Mouse (Mus musculus): ENCODE results near the gene E130114P18Rik.

Gene E130114P18Rik

GRCm38 (mm10) chr4:97695414-97696040 lies 82.4 kb downstream of the E130114P18Rik start:
- peak; percentile 70 for DNase-seq (ENCODE audit: low read depth, low spot score)

GRCm38 (mm10) chr4:97693931-97694330 lies 83.9 kb downstream of the E130114P18Rik start:
- no peak for DNase-seq (ENCODE audit: low read depth, low spot score)

- no peak for DNase-seq (ENCODE audit: low read depth, low spot score)
Observed at GRCm38 (mm10) chr4:97693054-97693453, 84.8 kb downstream of the E130114P18Rik start.

DNA sequence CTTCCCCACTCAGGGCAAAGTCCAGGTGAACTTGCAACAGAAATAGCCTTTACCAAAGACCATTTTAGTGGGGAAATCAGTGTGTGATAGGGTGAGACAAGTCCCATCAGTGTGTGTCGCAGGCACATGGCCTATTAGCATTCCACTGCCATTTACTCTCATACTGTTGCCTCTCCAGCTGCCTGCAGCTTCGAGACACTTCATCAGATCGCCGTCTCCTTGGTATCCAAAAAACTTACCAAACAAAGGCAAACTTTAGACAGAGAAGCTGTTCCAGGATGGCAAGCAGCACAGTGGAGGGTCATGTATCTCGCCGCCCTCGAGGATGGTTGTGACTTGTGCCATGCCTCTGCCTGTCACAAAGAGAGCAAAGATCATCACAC lies 87.5 kb downstream of the E130114P18Rik start:
- DNase-seq (ENCODE audit: low read depth, low spot score), result no peak

DNA sequence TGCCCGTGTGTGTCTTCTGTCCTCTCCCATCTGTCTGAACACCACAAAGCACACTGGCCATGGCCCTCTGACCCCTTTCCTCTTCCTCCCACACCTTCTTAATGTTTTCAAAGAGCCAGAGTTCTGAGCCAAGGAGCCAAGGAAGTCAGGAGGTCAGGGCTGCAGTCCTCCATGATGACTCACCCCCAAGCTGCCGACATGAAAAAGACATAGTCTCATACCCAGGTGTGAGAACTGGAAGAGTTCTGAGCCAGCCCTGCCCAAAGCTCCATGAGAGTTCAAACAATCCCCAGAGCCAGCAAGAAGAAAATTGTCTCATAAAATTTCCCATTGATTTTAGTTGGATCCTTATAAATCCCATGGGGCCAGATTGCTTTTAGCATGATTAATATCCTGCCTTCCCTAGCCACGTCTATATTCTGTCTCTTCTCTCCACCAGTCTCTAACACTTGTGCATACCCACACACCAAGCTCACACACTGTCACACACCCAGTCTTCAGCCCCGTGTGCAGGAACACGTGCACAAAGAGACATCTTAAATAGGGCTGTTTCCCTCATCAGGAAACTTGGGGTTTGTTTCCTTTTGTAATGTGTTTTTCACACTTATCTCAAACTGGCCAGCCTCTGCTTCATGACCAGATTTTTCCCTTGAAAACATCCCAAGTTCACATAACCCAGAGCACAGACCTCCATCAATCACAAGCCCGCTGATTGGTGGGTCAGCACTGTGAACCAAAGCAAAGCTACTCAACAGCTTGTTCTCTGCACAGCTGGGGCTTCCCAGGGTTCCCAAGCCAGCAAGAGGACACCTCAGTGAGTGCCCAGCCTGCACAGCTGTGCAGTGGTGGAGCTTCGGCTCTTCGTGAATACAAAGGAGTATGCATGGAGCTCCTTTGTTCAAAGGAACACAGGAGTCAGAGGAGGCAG lies 88.2 kb downstream of the E130114P18Rik start:
- peak; percentile 33 for DNase-seq (ENCODE audit: low read depth, low spot score)

- no peak for DNase-seq (ENCODE audit: low read depth, low spot score)
Observed at GRCm38 (mm10) chr4:97686020-97686419, 91.9 kb downstream of the E130114P18Rik start.

DNA sequence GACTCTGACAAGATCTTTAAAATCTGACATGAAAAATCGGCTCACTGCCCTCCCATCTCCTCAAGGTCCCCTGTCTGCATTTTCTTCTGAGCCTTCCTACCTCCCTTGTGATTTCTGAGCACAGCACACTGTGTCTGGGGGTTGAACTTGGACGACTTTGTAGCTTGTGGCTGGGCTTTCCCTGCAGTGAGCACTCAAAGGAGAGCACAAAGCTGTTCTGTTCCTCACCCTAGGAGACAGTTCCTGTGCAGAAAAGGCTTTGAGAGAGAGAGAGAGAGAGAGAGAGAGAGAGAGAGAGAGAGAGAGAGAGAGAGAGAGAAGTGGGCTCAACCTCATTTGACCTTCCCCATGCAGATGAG lies 101.3 kb downstream of the E130114P18Rik start:
- DNase-seq (ENCODE audit: low read depth, low spot score), result no peak

DNA sequence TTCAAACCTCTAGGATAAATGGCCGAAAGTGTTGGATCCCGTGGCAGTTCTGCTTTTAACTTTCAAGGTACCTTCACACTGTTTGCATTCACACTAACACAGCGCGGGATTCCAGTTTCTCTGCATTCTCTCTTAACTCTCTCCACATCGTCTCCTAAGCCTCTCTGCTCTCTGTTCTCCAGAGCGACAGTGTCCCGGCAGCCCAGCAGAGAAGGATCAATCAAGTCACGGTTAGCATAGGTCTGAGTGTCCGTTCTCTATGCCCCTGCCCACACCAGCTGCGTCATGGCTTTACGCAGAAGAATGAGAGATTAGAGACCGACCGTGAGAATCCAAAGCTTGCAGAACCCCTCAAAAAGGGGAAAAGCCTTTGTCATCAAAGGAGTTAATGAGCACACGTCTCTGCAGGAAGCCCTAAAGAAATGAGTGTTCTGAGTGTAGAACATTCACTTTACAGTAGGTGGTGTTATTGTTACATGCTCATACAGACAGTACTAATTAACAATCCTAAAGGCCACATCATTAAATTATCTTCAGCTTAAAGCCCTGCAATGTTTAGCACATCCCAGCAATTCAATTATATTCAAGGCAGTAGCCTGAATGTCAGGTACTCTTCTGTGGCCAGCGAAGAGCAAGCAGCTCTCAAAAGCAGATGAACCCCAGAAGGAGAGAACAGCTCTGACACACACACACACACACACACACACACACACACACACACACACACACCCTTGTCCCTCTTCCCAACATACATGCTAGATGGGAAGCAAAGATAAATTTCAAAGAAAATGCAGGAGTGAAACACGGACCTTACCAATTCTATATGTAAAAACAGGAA lies 101.9 kb downstream of the E130114P18Rik start:
- DNase-seq (ENCODE audit: low read depth, low spot score), result no peak

GRCm38 (mm10) chr4:97673854-97674510 lies 103.9 kb downstream of the E130114P18Rik start:
- DNase-seq (ENCODE audit: low read depth, low spot score), result no peak

GRCm38 (mm10) chr4:97672501-97672900 lies 105.4 kb downstream of the E130114P18Rik start:
- DNase-seq (ENCODE audit: low read depth, low spot score), result no peak

DNA sequence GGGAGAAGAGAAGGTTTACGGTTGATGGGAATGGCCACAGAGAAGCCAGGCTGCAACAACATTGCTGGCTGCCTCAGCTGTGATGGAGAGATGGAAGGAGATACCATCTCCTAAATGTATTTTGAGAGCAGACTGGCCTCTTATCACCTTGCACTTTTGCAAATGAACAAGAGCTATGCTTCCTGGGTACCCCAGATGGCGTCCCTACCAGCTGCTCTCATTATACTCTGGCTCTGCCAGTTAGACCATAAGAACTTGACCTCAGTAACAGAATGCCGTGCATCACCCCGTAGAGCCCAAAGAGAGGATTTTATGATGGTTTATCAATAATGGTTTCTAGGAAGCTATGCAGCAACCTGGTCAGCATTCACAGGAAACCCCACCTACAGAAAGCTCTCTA lies 106.0 kb downstream of the E130114P18Rik start:
- no peak for DNase-seq (ENCODE audit: low read depth, low spot score)

- no peak for DNase-seq (ENCODE audit: low read depth, low spot score)
Observed at GRCm38 (mm10) chr4:97670418-97670817, 107.5 kb downstream of the E130114P18Rik start.

GRCm38 (mm10) chr4:97669808-97670207 lies 108.1 kb downstream of the E130114P18Rik start:
- DNase-seq (ENCODE audit: low read depth, low spot score), result no peak

DNA sequence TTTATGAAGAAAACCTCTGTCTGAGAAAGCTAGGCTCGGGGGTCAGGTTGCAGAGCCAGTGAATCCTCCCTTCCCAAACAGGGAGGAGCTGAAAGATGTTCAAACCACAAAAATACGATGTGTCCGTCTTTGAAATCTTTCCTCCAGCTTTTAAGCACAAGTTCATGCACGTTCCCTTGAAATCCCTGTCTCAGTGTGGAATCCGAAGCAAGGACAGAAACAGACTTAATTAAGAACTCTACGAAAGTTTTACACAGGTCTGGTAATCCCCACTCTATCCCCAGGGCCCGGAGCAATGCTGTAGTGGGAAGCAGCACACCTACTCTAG lies 112.5 kb downstream of the E130114P18Rik start:
- no peak for DNase-seq (ENCODE audit: low read depth, low spot score)

DNA sequence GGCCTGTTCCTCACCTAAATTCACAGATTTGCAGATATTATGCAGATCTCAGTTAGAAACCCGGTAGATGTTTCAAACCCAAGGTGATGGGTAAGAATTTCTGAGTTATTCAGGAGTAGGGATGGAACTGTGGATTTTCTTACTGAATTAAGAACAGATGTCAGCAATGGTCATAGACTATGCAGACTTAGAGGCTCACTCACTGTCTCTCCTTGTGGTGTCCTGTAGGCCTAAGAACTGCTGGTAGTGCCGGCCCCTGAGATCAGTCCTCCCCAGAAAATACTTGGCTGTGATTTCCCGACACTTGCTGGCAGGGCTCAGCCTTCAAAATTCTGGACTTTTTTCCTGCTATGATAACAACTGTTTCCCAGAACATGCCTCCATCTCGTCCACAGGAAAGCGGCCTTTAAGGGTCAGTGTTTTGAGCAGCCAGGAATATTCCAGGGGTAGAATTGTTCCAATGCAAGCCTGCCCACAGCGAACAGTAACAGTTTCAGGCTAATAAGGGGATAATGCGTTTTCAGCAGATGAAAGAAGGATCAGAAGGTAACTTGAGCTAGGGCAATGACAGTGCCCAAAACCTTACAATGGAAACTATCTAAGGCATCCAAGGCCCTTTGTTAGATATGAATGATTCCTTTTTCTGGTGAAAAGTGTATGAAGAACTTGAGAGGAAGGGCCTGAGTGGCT lies 113.0 kb downstream of the E130114P18Rik start:
- no peak for DNase-seq (ENCODE audit: low read depth, low spot score)

- no peak for DNase-seq (ENCODE audit: low read depth, low spot score)
Observed at GRCm38 (mm10) chr4:97663922-97664321, 114.0 kb downstream of the E130114P18Rik start.

- no peak for DNase-seq (ENCODE audit: low read depth, low spot score)
Observed at GRCm38 (mm10) chr4:97662841-97663240, 115.0 kb downstream of the E130114P18Rik start.

GRCm38 (mm10) chr4:97661611-97662273 lies 116.1 kb downstream of the E130114P18Rik start:
- no peak for DNase-seq (ENCODE audit: low read depth, low spot score)

DNA sequence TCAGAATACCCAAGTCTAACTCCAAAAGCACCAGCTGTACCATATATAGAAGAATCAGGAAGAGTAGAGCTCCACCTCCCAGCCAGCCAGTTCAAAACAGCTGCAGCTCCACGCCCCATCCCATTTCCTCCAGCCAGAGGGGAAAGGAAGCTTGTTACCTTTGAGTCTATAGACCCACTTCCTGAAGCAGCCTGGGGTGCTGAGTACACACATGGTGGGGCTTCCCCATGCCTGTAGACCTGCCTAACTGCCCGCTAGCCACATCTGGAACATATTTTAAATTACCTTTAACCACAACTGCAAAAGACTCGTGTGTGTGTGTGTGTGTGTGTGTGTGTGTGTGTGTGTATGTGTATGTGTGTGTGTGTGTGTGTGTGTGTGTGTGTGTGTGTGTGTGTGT lies 120.3 kb downstream of the E130114P18Rik start:
- no peak for DNase-seq (ENCODE audit: low read depth, low spot score)

GRCm38 (mm10) chr4:97649626-97650015 lies 128.3 kb downstream of the E130114P18Rik start:
- DNase-seq (ENCODE audit: low read depth, low spot score), result no peak
